In the genomic region with DNA sequence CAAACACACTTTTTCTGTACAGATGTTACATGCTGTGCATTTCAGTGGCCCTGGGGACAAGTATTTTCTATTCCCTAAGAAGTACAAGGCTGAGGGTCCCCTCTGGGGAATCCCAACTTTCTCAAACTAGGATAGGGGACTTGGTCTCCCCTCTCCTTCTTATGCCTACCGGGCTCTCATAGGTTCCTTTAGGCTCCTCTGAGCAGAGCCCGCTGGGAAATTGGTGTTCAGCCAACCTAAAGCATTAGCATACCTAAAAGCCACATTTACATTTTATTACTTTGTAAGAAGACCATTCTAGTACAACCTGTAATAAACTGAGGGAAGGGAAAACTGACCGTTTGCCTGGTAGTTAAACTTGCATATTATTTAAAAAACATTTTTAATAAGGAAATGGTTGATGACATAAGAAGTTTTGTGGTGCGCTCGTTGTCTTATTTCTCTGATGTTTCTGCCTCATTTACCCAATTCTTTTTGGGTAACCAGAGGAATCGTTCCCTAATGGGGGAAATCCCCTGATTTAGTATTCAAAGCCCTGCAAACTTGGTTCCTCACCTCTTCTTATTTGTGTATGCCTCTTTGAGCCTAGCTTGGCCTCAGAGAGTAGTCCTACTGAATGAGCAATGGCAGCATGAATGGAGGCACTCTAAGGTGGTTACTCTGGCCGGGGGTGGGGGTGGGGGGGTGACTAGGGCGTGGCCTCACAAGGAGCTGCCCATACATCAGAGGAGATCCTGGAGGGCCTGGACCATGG, we compare ENCODE assay signal across 13 mouse cellular contexts. TPM values are rescaled to one million over a fixed set of nuclear protein-coding genes. Genes with fewer than 3 reads are reported as not detected.
DNase-seq lines count a peak whose midpoint lies in the region; ATAC-seq lines count a peak whose summit lies in the region.
"Had no signal": no experiment of that assay in that cellular context is flagged by ENCODE, and none has a peak within 500 bp of the region (broad histone marks: within the 10 kb centered on the region; RNA-seq: fewer than 3 reads in every experiment).

No protein-coding gene starts in this region.

- H3K4me2 ChIP-seq in hindbrain, embryonic 14.5 days (replicated peaks): no peak overlapping the region
- H3K4me2 ChIP-seq: liver, embryonic 12.5 days had no signal

- no peaks in the 10 kb centered on the region for H3K27me3 ChIP-seq in hindbrain, embryonic 14.5 days (ENCODE audit: control insufficient read depth, insufficient read depth, low read length)

- ATAC-seq in hindbrain, embryonic 14.5 days (ENCODE audit: low FRiP score): 0 out of 2 replicates have a peak, but pooled peaks have one; percentile 37
- peak; percentile 61 for ATAC-seq in neutrophil, adult 5-6 weeks (ENCODE audit: extremely low read depth, insufficient number of reproducible peaks, low FRiP score, poor library complexity, severe bottlenecking)
- ATAC-seq in megakaryocyte-erythroid progenitor cell, adult 5-6 weeks (replicated peaks; ENCODE audit: low FRiP score, low TSS enrichment, poor library complexity, severe bottlenecking): no peak
- ATAC-seq: liver, embryonic 12.5 days had no signal

- H3K36me3 ChIP-seq in hindbrain, embryonic 14.5 days (replicated peaks; ENCODE audit: control insufficient read depth, insufficient read depth): no peaks in the 10 kb centered on the region
- H3K36me3 ChIP-seq: liver, embryonic 12.5 days had no signal

- H3K27ac ChIP-seq in hindbrain, embryonic 14.5 days: peak overlapping the region; percentile 46; the same call in 1 of the 2 replicates
- H3K27ac ChIP-seq: liver, embryonic 12.5 days had no signal

- 31% methylated on average over 8 of the region's 8 CpGs for WGBS in hindbrain, embryonic 14.5 days

- H3K4me1 ChIP-seq in hindbrain, embryonic 14.5 days (replicated peaks; ENCODE audit: control insufficient read depth, insufficient read depth, low read length): no peaks in the 10 kb centered on the region

- H3K9ac ChIP-seq in hindbrain, embryonic 14.5 days: no peak overlapping the region
- H3K9ac ChIP-seq: liver, embryonic 12.5 days had no signal

- no peak overlapping the region for H3K4me3 ChIP-seq in hindbrain, embryonic 14.5 days (replicated peaks; ENCODE audit: low read length)
- H3K4me3 ChIP-seq: liver, embryonic 12.5 days had no signal

- no peaks in the 10 kb centered on the region for H3K9me3 ChIP-seq in hindbrain, embryonic 14.5 days (ENCODE audit: control insufficient read depth, low read length)
- H3K9me3 ChIP-seq: liver, embryonic 12.5 days had no signal

- DNase-seq in embryo, embryonic 10 days (ENCODE audit: low spot score): peak; percentile 18
- DNase-seq in embryo, embryonic 11 days: no peak
- DNase-seq in retina, postnatal 1 day: peak; percentile 67
- no peak for DNase-seq in retina, embryonic 14.5 days (ENCODE audit: low spot score)
- no peak for DNase-seq in hindbrain, embryonic 14.5 days (ENCODE audit: low spot score)
- no peak for DNase-seq in urinary bladder, adult 2 months (ENCODE audit: low spot score)
- DNase-seq: cerebellum, adult 2 months; kidney, adult 9 months; lung, postnatal 4 days; right cerebral cortex, postnatal 4 days had no signal

RNA-seq across cellular contexts. Expression of a gene that starts 42.1 kb away (rescaled TPM):
- polyA plus RNA-seq in hindbrain, embryonic 14.5 days (2014; fragmentation: Nextera tagmentation; extraction: Ambion mirVana): 47.7 and 48.8 TPM in 2 replicates
- 142 and 166 TPM in 2 replicates for total RNA-seq in neutrophil, adult 5-6 weeks (2017)
- total RNA-seq in megakaryocyte-erythroid progenitor cell, adult 5-6 weeks (2014; fragmentation: Nextera tagmentation): 76.1 and 121 TPM in 2 replicates
- total RNA-seq in megakaryocyte-erythroid progenitor cell, adult 5-6 weeks (2017): 12.4 and 18.5 TPM in 2 replicates
- polyA plus RNA-seq in urinary bladder, adult 2 months (2012; rRNA removed): 141 and 167 TPM in 2 replicates

Comparison
In these comparisons a context has a peak if more than half of its experiments do, and no peak if none do; other contexts are left out.
1. DNase-seq: peak in embryo, embryonic 10 days (single experiment) and retina, postnatal 1 day (single experiment); none in embryo, embryonic 11 days (single experiment), retina, embryonic 14.5 days (single experiment), hindbrain, embryonic 14.5 days (single experiment) and urinary bladder, adult 2 months (single experiment).